Mouse (Mus musculus) kidney, embryonic 16.5 days (tissue): ENCODE measurements around the gene Cyp2e1. TPM values are rescaled to one million over a fixed set of nuclear protein-coding genes. Genes with fewer than 3 reads are reported as not detected.

ENCODE experiments used
- ATAC-seq: fragments of 200-750 bp; cut with Nextera tagmentation; 2 replicates; pipeline ENCODE4 v1.8.0; 2017; ENCODE audit warnings: moderate TSS enrichment; ENCODE audit not compliant: low FRiP score, low TSS enrichment
- H3K27ac ChIP-seq: fragments of 300-500 bp; sonication (generic); 2 replicates; pipeline ENCODE4 v1.5.1; 2014; ENCODE audit warnings: low read length
- H3K27me3 ChIP-seq: fragments of 300-500 bp; sonication (generic); 2 replicates; pipeline ENCODE4 v1.6.1; 2014; ENCODE audit warnings: low read length, control low read depth, mixed read lengths; ENCODE audit not compliant: insufficient read depth
- H3K36me3 ChIP-seq: fragments of 300-500 bp; sonication (generic); 2 replicates; pipeline ENCODE4 v1.6.1; 2014; ENCODE audit warnings: low read length, control low read depth, mixed read lengths; ENCODE audit not compliant: insufficient read depth
- H3K4me1 ChIP-seq: fragments of 300-500 bp; sonication (generic); 2 replicates; pipeline ENCODE4 v1.6.1; 2014; ENCODE audit warnings: low read length, control low read depth, mixed read lengths; ENCODE audit not compliant: insufficient read depth
- H3K4me2 ChIP-seq: fragments of 300-500 bp; sonication (generic); replicated peaks from 2 replicates; pipeline ENCODE4 v1.6.1; 2014; ENCODE audit warnings: low read depth, low read length
- H3K4me3 ChIP-seq: fragments of 300-500 bp; sonication (generic); 2 replicates; pipeline ENCODE4 v1.5.1; 2014; ENCODE audit warnings: mild to moderate bottlenecking, low read length
- H3K9ac ChIP-seq: fragments of 300-500 bp; sonication (generic); replicated peaks from 2 replicates; pipeline ENCODE4 v1.6.1; 2014; ENCODE audit warnings: low read length
- H3K9me3 ChIP-seq: fragments of 300-500 bp; sonication (generic); 2 replicates; pipeline ENCODE4 v1.6.1; 2016; ENCODE audit warnings: low read length, control low read depth
- WGBS: fragments of 180-500 bp; shearing (Covaris S2); extraction: QIAGEN DNeasy Blood & Tissue Kit; methylation state at CpG from one replicate; pipeline ENCODE4 v1.1.7; 2014; 5-methylcytosine and 5-hydroxymethylcytosine counted together
- polyA plus RNA-seq: library from polyadenylated mRNA; unstranded; fragments of >200 nt; fragmentation: Nextera tagmentation; extraction: Ambion mirVana; gene quantifications from 2 replicates; pipeline ENCODE4 v1.2.1, GENCODE M21; 2015

The Cyp2e1 gene
- polyA plus RNA-seq = 1.4 and 1.8 TPM in 2 replicates

DNA sequence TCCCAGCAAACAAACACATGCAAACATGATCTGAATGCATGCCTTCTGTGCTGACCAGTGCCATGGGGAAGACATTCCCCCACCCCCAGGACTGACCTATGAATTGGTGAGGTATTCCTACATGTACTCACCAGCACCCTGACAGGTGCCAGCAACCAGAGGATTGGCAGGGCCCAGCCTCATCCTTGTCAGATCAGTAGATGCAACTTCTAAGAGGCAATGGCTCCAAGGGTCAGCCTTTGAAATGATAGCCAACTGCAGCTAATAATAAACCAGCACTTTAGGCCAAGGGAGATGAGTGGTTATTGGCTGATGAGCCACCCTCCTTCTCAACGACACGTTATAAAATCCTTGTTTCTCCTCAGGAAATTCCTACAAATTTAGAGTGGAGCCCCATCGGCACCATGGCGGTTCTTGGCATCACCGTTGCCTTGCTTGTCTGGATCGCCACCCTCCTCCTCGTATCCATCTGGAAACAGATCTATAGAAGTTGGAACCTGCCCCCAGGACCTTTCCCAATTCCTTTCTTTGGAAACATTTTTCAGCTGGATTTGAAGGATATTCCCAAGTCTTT is at the start of gene Cyp2e1:
TSS of gene Cyp2e1 (plus strand) at position 293 of the 574 bp plus-strand sequence.
- no peak within 1 kb of the TSS for H3K27ac ChIP-seq
- WGBS = 77% methylated on average over 7 of the region's 7 CpGs
- no peak within 1 kb of the TSS for H3K4me2 ChIP-seq

DNA sequence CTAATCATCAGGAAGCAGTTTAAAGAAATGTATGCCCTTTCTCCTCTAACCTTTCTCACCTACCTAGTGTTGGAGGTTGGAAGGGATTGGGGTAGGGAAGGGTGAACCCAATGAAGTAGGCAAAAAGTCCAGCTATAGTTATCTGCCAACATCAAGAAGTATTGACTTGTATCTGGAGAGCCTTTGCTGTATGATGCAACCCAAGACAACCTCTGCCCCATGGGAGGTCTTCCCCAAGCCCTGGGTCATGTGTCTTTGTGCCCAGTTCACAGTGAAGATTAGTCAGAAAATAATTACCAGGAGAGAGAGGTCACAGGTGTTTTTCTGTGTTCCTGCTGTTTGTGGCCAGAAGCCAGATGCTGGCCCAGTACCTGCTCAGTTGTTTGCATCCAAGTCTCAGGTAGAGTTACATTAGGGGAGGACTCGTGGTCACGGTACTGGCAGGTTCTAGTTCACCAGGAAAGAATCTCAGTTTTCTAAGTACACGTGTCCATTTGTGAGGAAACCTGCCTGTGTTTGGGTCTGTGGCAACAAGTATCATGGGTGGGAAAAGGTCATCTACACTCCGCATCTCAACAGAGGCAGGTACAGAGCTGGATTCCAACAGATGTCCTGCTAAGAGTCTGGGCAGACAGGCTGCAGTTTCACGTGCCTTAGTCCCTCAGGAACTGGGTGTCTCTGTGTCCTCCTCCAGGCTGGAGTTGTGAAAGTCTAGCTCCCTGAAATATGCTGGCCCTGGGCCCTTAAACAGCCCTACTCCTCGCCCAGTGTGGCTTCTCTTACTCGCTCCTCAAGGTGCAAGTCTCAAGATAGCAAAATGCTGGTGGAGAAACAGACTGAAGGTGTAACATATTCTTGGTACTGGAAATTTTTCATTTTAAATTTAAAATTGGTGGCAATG is 46.1 kb upstream of the Cyp2e1 start:
- Histone ChIP-seq H3K36me3 (no peaks in the 10 kb centered on the region), H3K4me2 (no peak overlapping the region), H3K9ac (no peak overlapping the region), H3K9me3 (no peaks in the 10 kb centered on the region), H3K4me3 (no peak overlapping the region), H3K4me1 (no peaks in the 10 kb centered on the region), H3K27me3 (no peaks in the 10 kb centered on the region), H3K27ac (no peak overlapping the region)
- ATAC-seq = no peak
- WGBS = 78% methylated on average over 7 of the region's 7 CpGs

More for the DNA sequence above, at the start of gene Cyp2e1:
- H3K27me3 ChIP-seq = no peaks in the 10 kb centered on the region
- no peaks in the 10 kb centered on the region for H3K9me3 ChIP-seq
- no peaks in the 10 kb centered on the region for H3K36me3 ChIP-seq
- no peak for ATAC-seq
- no peaks in the 10 kb centered on the region for H3K4me1 ChIP-seq
- no peak within 1 kb of the TSS for H3K9ac ChIP-seq
- no peak within 1 kb of the TSS for H3K4me3 ChIP-seq

- H3K4me2 ChIP-seq = no peak overlapping the region
- no peak overlapping the region for H3K27ac ChIP-seq
- H3K9me3 ChIP-seq = no peaks in the 10 kb centered on the region
- WGBS = 73% methylated on average over 6 of the region's 6 CpGs
- H3K9ac ChIP-seq = no peak overlapping the region
- H3K4me1 ChIP-seq = no peaks in the 10 kb centered on the region
- H3K4me3 ChIP-seq = no peak overlapping the region
- H3K36me3 ChIP-seq = no peaks in the 10 kb centered on the region
- ATAC-seq = no peak
- H3K27me3 ChIP-seq = no peaks in the 10 kb centered on the region
Measured at GRCm38 (mm10) chr7:140721095-140721494, 42.4 kb upstream of the Cyp2e1 start.

GRCm38 (mm10) chr7:140725558-140725957 is 38.0 kb upstream of the Cyp2e1 start:
- no peak overlapping the region for H3K4me3 ChIP-seq
- no peaks in the 10 kb centered on the region for H3K27me3 ChIP-seq
- no peak overlapping the region for H3K4me2 ChIP-seq
- H3K27ac ChIP-seq = no peak overlapping the region
- H3K9me3 ChIP-seq = no peaks in the 10 kb centered on the region
- no peak overlapping the region for H3K9ac ChIP-seq
- H3K4me1 ChIP-seq = no peaks in the 10 kb centered on the region
- no peak for ATAC-seq
- H3K36me3 ChIP-seq = no peaks in the 10 kb centered on the region

GRCm38 (mm10) chr7:140733162-140733561 is 30.4 kb upstream of the Cyp2e1 start:
- ATAC-seq = no peak
- H3K36me3 ChIP-seq = no peaks in the 10 kb centered on the region
- no peak overlapping the region for H3K4me2 ChIP-seq
- H3K9ac ChIP-seq = no peak overlapping the region
- 80% methylated on average over 2 of the region's 2 CpGs for WGBS
- no peaks in the 10 kb centered on the region for H3K9me3 ChIP-seq
- H3K27ac ChIP-seq = no peak overlapping the region
- H3K4me1 ChIP-seq = no peaks in the 10 kb centered on the region
- H3K27me3 ChIP-seq = no peaks in the 10 kb centered on the region
- H3K4me3 ChIP-seq = no peak overlapping the region

- Histone ChIP-seq H3K4me2 (no peak overlapping the region), H3K36me3 (no peaks in the 10 kb centered on the region), H3K4me1 (no peaks in the 10 kb centered on the region), H3K9me3 (no peaks in the 10 kb centered on the region), H3K4me3 (no peak overlapping the region), H3K27me3 (no peaks in the 10 kb centered on the region), H3K27ac (no peak overlapping the region), H3K9ac (no peak overlapping the region)
- 80% methylated on average over 3 of the region's 3 CpGs for WGBS
- ATAC-seq = no peak
Measured at GRCm38 (mm10) chr7:140747402-140747801, 16.1 kb upstream of the Cyp2e1 start.

GRCm38 (mm10) chr7:140748116-140748826 is 15.3 kb upstream of the Cyp2e1 start:
- Histone ChIP-seq H3K4me2 (no peak overlapping the region), H3K4me3 (no peak overlapping the region), H3K27me3 (no peaks in the 10 kb centered on the region), H3K4me1 (no peaks in the 10 kb centered on the region), H3K9me3 (no peaks in the 10 kb centered on the region), H3K27ac (no peak overlapping the region), H3K9ac (no peak overlapping the region), H3K36me3 (no peaks in the 10 kb centered on the region)
- ATAC-seq = no peak
- 76% methylated on average over 6 of the region's 6 CpGs for WGBS

- ATAC-seq = no peak
- Histone ChIP-seq H3K4me1 (no peaks in the 10 kb centered on the region), H3K27ac (no peak overlapping the region), H3K9ac (no peak overlapping the region), H3K36me3 (no peaks in the 10 kb centered on the region), H3K9me3 (no peaks in the 10 kb centered on the region), H3K27me3 (no peaks in the 10 kb centered on the region), H3K4me3 (no peak overlapping the region), H3K4me2 (no peak overlapping the region)
- WGBS = 89% methylated on average over 3 of the region's 3 CpGs
Measured at GRCm38 (mm10) chr7:140748827-140749160, 14.7 kb upstream of the Cyp2e1 start.

GRCm38 (mm10) chr7:140754556-140754955 is 9.0 kb upstream of the Cyp2e1 start:
- Histone ChIP-seq H3K4me2 (no peak overlapping the region), H3K4me3 (no peak overlapping the region), H3K27ac (no peak overlapping the region), H3K9ac (no peak overlapping the region), H3K36me3 (no peaks in the 10 kb centered on the region), H3K27me3 (no peaks in the 10 kb centered on the region), H3K4me1 (no peaks in the 10 kb centered on the region), H3K9me3 (0 out of 2 replicates have a peak, but pooled peaks cover 4% of the 10 kb centered on the region)
- ATAC-seq = no peak
